Mouse (Mus musculus) Muller cell, postnatal 12 days (primary cell): ENCODE measurements around the gene Dnajc17.

Source experiments
- DNase-seq: peaks from one replicate; pipeline ENCODE4 v3.0.0-alpha.2; 2015; ENCODE audit errors: inconsistent ontology term

Dnajc17 gene

GRCm38 (mm10) chr2:119198049-119198448 lies 10.5 kb downstream of the Dnajc17 start:
- DNase-seq = no peak

- DNase-seq = no peak
Measured at GRCm38 (mm10) chr2:119197493-119197892, 11.1 kb downstream of the Dnajc17 start.

DNA sequence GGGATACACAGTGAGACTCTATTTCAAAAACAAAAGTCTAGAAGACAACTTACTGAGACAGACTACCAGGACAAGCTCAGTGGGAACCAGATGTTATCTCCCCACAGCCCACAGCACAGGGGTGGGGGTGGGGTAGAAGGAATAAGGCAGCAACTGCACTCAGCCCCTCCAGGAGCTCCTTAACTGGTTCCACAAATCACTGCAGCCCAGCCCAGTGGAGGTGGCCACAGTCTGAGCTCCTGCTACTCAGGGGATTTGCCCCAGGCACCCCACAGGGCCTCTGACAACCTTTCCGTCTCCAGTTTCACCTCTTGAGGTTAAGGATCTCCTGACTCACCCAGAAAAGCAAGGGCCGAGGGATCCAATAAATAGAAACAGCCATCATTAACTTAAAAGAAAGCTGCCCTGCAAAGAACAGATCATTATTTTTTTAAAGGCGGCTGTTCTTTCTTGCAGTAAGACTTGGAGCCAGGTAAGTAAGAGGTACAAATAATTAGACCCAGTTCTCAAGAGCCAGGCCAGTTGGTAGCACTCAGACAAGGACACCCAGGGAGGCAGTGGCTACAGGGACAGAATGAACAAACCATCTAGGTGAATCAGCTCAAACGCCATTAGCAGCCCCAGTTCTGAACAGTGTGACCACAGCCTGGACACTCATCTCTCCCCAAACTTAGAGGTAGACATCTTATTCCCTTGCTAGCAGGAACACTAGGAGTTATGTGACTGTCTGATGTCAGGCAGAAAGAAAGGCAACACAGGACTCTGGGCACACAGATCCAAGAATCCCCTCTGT lies 12.1 kb downstream of the Dnajc17 start:
- no peak for DNase-seq

DNA sequence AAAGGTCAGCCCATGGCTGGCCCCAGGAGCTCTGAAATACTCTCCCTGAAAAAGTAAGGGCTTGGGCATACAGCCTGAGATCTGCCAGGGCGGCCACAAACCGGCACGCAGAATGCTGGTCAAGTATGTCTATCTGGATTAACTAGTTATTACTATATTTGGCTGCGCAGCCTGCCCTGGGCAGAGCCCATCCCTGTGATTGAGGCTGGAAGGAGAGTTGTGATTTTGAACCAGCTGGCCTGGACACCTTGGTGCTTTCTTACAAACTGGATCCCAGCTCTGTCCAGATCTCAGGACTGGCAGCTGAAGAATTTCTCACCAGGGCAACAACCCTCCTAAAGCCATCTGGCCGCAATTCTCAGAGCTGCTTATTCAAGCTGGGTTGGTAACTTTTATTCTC lies 14.5 kb downstream of the Dnajc17 start:
- DNase-seq = no peak

GRCm38 (mm10) chr2:119190969-119191368 lies 17.6 kb downstream of the Dnajc17 start:
- DNase-seq = no peak

- peak; percentile 78 for DNase-seq
Measured at GRCm38 (mm10) chr2:119189029-119189710, 19.4 kb downstream of the Dnajc17 start.

DNA sequence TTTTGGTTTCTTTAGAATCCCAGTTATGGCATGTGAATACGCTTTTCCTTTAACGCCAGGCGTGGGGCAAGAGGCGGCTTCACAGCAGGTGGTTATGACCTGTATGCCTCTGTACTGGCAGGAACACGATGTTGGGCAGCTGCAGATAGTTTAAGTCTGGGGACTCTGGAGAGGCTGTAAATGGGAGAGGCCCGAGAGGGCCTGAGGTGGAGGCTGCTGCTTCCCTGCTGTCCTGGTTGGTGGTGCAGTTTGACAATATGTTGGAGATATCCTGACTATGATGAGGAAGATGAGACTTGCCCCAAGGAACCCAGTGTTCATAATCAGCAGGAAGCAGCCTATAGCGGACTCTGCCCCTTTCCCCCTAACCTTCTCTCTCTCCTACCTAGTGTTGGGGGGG lies 25.7 kb downstream of the Dnajc17 start:
- no peak for DNase-seq

DNA sequence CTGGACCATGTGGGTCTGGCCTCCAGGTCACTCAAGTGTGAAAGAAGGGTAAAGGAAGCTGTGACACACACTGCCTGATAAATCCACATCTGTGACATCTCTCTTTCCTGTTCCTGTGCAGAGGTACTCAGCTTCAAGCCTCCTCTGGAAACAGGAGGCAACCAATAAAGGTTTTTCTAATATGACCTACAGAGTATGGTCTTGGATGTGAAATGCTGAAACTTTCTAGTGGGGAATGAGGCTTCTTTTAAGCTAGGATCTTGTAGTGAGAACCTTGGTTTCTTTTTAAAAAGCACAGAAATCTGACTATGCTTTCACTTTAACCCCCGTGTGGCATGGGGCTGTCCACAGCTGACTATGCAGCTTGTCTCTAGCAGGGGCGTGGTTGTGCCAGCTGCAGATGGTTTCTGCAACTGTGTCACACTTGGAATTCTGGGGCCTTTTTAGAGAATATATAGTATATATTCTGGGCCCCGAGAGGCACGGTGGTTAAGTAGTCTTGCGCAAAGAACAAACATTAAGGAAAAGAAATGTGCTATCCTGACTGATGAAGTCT lies 31.1 kb downstream of the Dnajc17 start:
- no peak for DNase-seq

DNA sequence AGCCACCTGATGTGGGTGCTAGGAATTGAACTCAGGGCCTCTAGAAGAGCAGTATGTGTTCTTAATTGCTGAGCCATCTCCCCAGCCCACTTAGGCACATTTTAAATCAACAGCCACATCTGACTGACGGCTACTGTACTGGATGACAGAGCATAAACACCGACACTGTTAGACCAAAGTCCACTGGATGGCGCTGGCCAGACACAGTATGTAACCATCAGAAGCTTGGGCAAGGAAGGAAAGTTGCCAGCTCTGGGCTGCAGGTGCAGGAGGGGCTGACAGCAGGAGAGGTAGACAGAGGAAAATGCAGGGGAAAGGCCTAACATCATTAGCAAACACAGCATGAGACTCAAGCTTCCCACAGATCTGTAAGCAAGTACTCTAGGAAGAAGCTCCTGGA lies 31.8 kb downstream of the Dnajc17 start:
- DNase-seq = no peak

- no peak for DNase-seq
Measured at GRCm38 (mm10) chr2:119175614-119176013, 33.0 kb downstream of the Dnajc17 start.

DNA sequence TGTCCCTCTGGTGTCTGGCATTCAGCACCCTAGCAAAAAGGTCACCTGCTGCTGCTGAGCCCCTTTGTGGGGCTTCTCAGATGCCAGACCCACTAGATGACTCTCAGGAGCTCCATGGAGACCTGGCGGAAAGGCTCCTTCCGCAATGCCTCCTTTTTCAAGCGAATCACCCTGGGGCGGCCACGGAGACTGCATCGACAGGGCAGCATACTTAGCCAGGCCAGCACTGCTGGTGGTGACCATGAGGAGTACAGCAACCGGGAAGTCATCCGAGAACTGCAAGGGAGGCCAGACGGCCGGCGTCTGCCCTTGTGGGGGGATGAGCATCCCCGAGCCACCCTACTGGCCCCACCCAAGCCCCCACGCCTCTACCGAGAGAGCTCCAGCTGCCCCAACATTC lies 33.7 kb downstream of the Dnajc17 start:
- no peak for DNase-seq

- peak; percentile 91 for DNase-seq
Measured at GRCm38 (mm10) chr2:119173991-119174651, 34.5 kb downstream of the Dnajc17 start, which contains the start of gene Gm14137. TSS of gene Gm14137 (plus strand) at chr2:119174509.

- peak; percentile 70 for DNase-seq
Measured at GRCm38 (mm10) chr2:119172862-119173576, 35.6 kb downstream of the Dnajc17 start.

DNA sequence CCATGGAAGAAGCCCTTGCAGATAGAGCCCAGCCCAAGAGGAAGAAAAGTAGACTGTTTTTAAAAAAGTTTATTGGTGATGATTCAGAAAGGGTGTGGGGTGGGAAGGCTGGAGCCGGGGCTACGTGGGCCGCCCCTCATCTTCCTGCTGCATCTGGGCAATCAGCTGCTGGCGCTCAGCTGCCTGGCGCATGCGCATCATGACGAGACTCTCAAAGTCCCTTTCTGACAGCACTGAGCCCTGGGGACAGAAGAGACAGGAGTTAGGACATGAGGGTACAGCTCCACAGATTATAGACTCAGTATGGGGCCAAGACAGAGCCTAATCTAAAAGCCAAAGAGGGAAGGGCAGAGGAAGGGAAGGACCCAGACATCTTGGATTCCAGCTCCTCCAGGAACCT lies 36.1 kb downstream of the Dnajc17 start:
- no peak for DNase-seq

DNA sequence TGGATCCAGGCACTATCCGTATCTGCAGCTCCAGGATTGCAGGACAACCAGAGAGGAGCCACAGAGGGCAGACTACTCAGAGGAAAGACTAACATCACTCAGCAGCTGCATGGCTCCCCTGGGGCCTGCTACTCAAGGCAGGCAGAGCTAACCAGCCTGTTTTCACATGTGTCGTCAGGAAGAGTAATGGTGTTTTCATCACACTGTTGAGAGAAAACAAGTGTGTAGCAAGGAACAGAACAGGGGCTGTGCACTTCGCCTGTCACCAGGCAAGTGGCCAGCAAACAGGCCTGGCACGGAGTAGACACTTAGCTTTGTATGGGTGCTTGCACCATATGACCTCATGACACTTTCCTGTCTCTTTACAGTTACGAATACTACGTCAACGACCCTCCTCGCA lies 37.0 kb downstream of the Dnajc17 start:
- DNase-seq = no peak

- no peak for DNase-seq
Measured at GRCm38 (mm10) chr2:119170282-119170681, 38.3 kb downstream of the Dnajc17 start.

DNA sequence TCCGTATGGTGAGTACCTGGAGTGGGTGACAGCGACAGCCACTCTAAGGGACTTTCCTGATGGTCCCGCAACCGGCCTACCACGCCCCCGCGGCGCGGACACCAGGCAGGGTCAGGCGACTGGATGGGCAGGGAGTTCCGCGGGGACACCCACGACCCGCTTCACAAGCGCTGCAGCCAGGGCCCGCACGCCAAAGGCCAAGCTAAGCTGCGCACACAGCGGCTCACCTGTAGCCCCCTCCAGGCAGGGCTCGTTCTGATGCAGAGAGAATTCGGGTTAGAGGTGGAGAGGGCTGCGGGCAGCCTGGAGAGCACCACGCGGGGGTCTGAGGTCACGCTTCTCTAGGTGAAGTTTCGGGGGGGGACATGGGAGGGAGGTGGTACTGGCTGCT lies 40.7 kb downstream of the Dnajc17 start:
- DNase-seq = no peak

DNA sequence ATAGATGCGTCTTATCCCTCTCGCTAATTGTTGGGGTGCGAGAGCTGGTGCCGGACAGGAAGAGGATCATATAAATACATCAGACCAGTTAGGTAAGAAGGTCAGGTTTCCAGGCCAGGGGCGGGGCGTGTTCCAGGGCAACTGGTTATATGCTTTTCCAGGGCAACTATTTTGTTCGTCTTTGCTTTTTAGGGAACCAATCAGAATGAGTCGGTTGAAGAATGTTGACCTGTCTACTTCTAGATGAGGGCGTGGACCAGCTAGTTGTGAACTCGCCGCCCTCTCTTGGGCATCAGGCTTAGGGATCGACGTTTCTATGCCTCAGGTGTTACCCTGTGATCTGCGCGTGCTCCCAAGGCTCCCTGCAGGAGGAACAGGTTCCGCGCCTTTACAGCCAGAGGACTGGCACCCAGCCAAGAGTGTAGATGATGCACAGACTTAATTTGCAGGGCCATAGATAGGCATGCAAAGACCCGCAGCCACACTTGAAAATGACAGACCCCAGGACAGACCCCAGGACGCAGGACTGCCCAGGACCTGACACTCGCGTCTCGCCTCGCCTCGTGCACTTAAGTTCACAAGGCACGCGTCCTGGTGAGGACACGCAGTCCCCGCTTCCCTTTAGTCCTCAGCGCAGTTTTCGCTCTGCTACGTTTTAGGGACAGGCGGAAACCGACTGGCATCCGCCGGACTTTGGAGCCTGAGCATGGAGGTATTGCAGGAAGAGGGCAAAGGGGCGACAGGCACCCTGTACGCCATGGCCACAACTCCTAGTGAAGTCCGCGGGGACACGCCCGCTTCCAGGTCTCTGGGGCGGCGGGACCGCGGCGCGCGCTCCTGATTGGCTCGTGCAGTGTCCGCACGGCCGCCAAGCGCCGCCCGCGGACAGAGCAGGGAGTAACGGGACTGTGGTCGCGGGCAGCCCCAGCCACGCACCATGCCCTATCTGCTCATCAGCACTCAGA lies 41.4 kb downstream of the Dnajc17 start, which contains the start of gene Gchfr:
Gchfr (plus strand) TSS at position 873 of the 965 bp plus-strand sequence.
- DNase-seq = peak; percentile 84

DNA sequence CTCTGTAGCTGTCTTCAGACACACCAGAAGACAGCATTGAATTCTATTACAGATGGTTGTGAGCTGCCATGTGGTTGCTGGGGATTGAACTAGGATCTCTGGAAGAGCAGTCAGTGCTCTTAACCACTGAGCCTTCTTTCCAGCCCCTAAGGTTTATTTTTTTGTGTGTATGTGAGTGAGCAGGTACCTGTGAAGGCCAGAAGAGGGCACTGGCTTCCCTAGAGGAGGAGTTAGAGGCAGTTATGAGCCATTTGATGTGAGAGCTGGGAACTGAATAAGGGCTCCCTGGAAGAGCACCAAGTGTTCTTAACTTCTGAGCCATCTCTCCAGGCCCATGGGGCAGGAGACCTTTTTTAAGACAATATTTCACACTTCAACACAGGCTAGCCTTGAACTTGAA lies 43.2 kb downstream of the Dnajc17 start:
- no peak for DNase-seq

DNA sequence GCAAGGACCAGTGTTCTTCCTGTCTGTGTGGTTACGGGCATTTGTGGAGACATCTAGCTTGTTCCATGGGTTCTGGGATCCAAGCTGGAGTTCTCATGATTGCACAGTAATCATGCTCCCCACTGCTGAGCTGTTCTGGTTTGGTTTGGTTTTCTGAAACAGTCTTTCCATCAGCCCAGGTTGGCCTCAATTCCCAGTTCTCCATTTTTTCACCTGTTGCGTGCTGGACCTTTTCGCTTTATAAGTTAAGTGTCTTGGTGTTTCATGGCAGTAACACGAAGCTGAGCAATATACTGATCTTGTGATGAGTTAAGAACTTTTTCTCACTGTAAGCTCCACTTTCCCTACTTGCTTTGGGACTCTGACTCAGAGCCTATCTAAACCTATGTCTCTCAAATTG lies 44.6 kb downstream of the Dnajc17 start:
- no peak for DNase-seq
